Mouse (Mus musculus) lung, postnatal 10 days (tissue): Measurements from ENCODE around the gene Klhl18.

Experiments used
- DNase-seq: peaks from one replicate; pipeline ENCODE4 v3.0.0; 2021

Klhl18 gene

GRCm38 (mm10) chr9:110476124-110477091, at the start of gene Klhl18, which contains the start of gene Kif9:
Gene Klhl18, minus strand, starts transcription at chr9:110476694.
Gene Kif9, plus strand, starts transcription at chr9:110476958.
- peak; percentile 99 for DNase-seq

- peak; percentile 53 for DNase-seq
Observed at GRCm38 (mm10) chr9:110525737-110526136, 49.2 kb upstream of the Klhl18 start.

- peak; percentile 16 for DNase-seq
Observed at GRCm38 (mm10) chr9:110490913-110491312, 14.4 kb upstream of the Klhl18 start.

GRCm38 (mm10) chr9:110488841-110489240, 12.3 kb upstream of the Klhl18 start:
- no peak for DNase-seq

- no peak for DNase-seq
Observed at GRCm38 (mm10) chr9:110478639-110479038, 2.1 kb upstream of the Klhl18 start.

- DNase-seq, result no peak
Observed at GRCm38 (mm10) chr9:110477951-110478350, 1.5 kb upstream of the Klhl18 start.

GRCm38 (mm10) chr9:110466179-110466578, 10.3 kb downstream of the Klhl18 start:
- peak; percentile 42 for DNase-seq

GRCm38 (mm10) chr9:110465336-110465735, 11.2 kb downstream of the Klhl18 start:
- no peak for DNase-seq

GRCm38 (mm10) chr9:110463983-110464591, 12.4 kb downstream of the Klhl18 start:
- DNase-seq, result no peak

GRCm38 (mm10) chr9:110462321-110462720, 14.2 kb downstream of the Klhl18 start:
- no peak for DNase-seq

- no peak for DNase-seq
Observed at GRCm38 (mm10) chr9:110460884-110461815, 15.3 kb downstream of the Klhl18 start.

- peak; percentile 11 for DNase-seq
Observed at GRCm38 (mm10) chr9:110459145-110459727, 17.3 kb downstream of the Klhl18 start.

GRCm38 (mm10) chr9:110457926-110458325, 18.6 kb downstream of the Klhl18 start:
- DNase-seq, result no peak

GRCm38 (mm10) chr9:110452523-110452922, 24.0 kb downstream of the Klhl18 start:
- no peak for DNase-seq

- peak; percentile 91 for DNase-seq
Observed at GRCm38 (mm10) chr9:110448857-110449617, 27.5 kb downstream of the Klhl18 start.

GRCm38 (mm10) chr9:110448356-110448755, 28.1 kb downstream of the Klhl18 start:
- no peak for DNase-seq

- DNase-seq, result no peak
Observed at GRCm38 (mm10) chr9:110440559-110440958, 35.9 kb downstream of the Klhl18 start.

- DNase-seq, result peak; percentile 34
Observed at GRCm38 (mm10) chr9:110440049-110440448, 36.4 kb downstream of the Klhl18 start.

GRCm38 (mm10) chr9:110436041-110436440, 40.5 kb downstream of the Klhl18 start:
- no peak for DNase-seq

GRCm38 (mm10) chr9:110433045-110433444, 43.4 kb downstream of the Klhl18 start:
- DNase-seq, result no peak

- no peak for DNase-seq
Observed at GRCm38 (mm10) chr9:110431241-110431640, 45.3 kb downstream of the Klhl18 start.
